Mouse (Mus musculus): ENCODE data around the gene Lamp5. TPM values are rescaled to one million over a fixed set of nuclear protein-coding genes. Genes with fewer than 3 reads are reported as not detected.

Lamp5 gene
- 0.20 and 0.43 TPM in 2 replicates for polyA plus RNA-seq (2015; fragmentation: Nextera tagmentation; extraction: Ambion mirVana)

DNA sequence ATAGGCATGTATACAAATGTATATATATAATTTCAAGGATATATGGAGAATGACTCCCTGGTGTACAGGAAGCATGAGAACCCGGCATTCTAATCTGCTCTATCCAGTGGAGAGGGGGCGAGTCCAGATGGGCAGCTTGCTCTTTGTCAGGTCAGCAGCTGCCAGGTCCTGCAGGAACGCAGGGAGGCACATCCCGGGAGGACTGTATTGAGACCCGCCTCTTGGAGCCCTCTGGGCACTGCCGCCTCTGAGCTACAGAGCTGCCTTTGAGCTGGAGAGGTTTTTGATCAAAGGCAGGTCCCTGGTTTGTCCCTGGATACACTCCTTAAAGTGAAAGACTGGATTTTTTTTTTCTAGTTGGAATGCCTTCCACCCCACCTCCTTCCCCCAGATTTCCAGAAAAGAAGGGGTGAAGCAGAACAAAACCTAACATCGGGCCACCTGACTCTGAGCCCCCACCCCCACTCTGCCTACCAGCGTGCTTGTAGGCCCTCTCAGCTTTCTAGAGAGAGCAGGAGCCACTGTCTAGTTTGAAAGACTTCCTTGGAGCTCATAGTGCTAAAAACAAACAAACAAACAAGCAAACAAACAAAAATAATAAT is at the start of gene Lamp5:
Lamp5 (plus strand) TSS at position 552 of the 602 bp plus-strand sequence.
- ATAC-seq (ENCODE audit: insufficient number of reproducible peaks, low FRiP score, low TSS enrichment, low read depth) = no peak
- peaks cover 12% of the 10 kb centered on the region; the same call in 1 of the 2 replicates for H3K4me1 ChIP-seq
- peak within 1 kb of the TSS; percentile 21 for H3K4me3 ChIP-seq (replicated peaks)
- peak within 1 kb of the TSS; percentile 44 for H3K4me2 ChIP-seq (replicated peaks)
- H3K9ac ChIP-seq = no peak within 1 kb of the TSS
- WGBS = 4% methylated on average over 8 of the region's 8 CpGs
- peaks cover 5% of the 10 kb centered on the region; the same call in 1 of the 2 replicates for H3K27me3 ChIP-seq
- no peak within 1 kb of the TSS for H3K27ac ChIP-seq (replicated peaks)
- H3K36me3 ChIP-seq = no peaks in the 10 kb centered on the region
- no peaks in the 10 kb centered on the region for H3K9me3 ChIP-seq (replicated peaks)

DNA sequence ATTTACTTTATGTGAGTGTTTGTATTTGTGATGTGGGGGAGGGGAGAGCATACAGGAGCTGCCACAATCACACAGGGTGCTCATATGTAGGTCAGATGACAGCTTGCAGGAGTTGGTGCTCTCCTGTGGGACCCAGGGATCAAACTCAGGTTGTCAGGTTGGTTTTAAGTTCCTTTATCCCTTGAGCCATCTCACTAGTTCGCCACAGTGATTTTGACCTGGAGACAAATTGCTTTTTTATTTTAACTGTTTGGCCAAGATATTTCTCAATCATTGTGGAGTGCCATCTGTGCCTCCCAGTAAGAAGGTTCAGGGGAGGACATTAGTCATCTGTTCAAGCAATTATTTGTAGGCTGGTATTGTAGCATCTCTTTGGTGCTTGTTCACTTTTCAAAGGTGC is 48.2 kb upstream of the Lamp5 start:
- 82% methylated on average over 1 of the region's 1 CpGs for WGBS
- Histone ChIP-seq H3K4me2 (replicated peaks) (no peak overlapping the region), H3K4me3 (replicated peaks) (no peak overlapping the region), H3K27me3 (no peaks in the 10 kb centered on the region), H3K4me1 (no peaks in the 10 kb centered on the region), H3K27ac (replicated peaks) (no peak overlapping the region), H3K36me3 (no peaks in the 10 kb centered on the region; the same call in 1 of the 2 replicates), H3K9ac (no peak overlapping the region), H3K9me3 (replicated peaks) (no peaks in the 10 kb centered on the region)
- no peak for ATAC-seq (ENCODE audit: insufficient number of reproducible peaks, low FRiP score, low TSS enrichment, low read depth)

- Histone ChIP-seq H3K4me1 (no peaks in the 10 kb centered on the region), H3K9ac (no peak overlapping the region), H3K27ac (replicated peaks) (no peak overlapping the region), H3K4me3 (replicated peaks) (no peak overlapping the region), H3K9me3 (replicated peaks) (no peaks in the 10 kb centered on the region), H3K27me3 (no peaks in the 10 kb centered on the region), H3K4me2 (replicated peaks) (no peak overlapping the region), H3K36me3 (no peaks in the 10 kb centered on the region; the same call in 1 of the 2 replicates)
- 92% methylated on average over 5 of the region's 5 CpGs for WGBS
- ATAC-seq (ENCODE audit: insufficient number of reproducible peaks, low FRiP score, low TSS enrichment, low read depth) = no peak
Observed at GRCm38 (mm10) chr2:136006280-136006679, 45.8 kb upstream of the Lamp5 start.

- H3K4me3 ChIP-seq (replicated peaks) = no peak overlapping the region
- no peaks in the 10 kb centered on the region for H3K27me3 ChIP-seq
- no peaks in the 10 kb centered on the region for H3K9me3 ChIP-seq (replicated peaks)
- no peak overlapping the region for H3K4me2 ChIP-seq (replicated peaks)
- no peak overlapping the region for H3K9ac ChIP-seq
- H3K36me3 ChIP-seq = no peaks in the 10 kb centered on the region; the same call in 1 of the 2 replicates
- H3K4me1 ChIP-seq = no peaks in the 10 kb centered on the region
- ATAC-seq (ENCODE audit: insufficient number of reproducible peaks, low FRiP score, low TSS enrichment, low read depth) = no peak
- no peak overlapping the region for H3K27ac ChIP-seq (replicated peaks)
- WGBS = 76% methylated on average over 9 of the region's 9 CpGs
Observed at GRCm38 (mm10) chr2:136012759-136013158, 39.3 kb upstream of the Lamp5 start.

DNA sequence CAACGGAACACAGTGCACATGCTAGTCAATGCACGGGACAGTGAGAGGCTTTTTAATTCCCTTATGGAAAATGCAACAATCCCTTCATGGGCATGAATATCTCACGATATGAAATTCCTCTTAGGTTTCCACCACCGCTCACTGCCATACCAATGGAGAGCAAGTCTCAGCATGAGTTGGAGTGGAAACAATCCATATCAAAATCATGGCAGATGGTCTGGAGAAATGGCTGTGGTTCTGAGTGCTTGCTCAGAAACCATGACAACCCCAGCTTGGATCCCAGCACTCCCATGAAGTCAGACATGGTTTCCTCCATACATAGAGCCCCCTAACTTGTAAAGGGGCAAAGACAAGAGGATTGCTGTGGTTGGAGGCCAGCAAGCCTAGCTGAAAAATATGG is 3.6 kb upstream of the Lamp5 start:
- H3K4me2 ChIP-seq (replicated peaks) = no peak overlapping the region
- H3K27ac ChIP-seq (replicated peaks) = no peak overlapping the region
- no peaks in the 10 kb centered on the region for H3K36me3 ChIP-seq
- no peak overlapping the region for H3K9ac ChIP-seq
- ATAC-seq (ENCODE audit: insufficient number of reproducible peaks, low FRiP score, low TSS enrichment, low read depth) = no peak
- H3K9me3 ChIP-seq (replicated peaks) = no peaks in the 10 kb centered on the region
- H3K4me1 ChIP-seq = peaks cover 12% of the 10 kb centered on the region; the same call in 1 of the 2 replicates
- peaks cover 5% of the 10 kb centered on the region; the same call in 1 of the 2 replicates for H3K27me3 ChIP-seq
- WGBS = 83% methylated on average over 4 of the region's 4 CpGs
- H3K4me3 ChIP-seq (replicated peaks) = no peak overlapping the region

GRCm38 (mm10) chr2:136050793-136051615 is 1.0 kb upstream of the Lamp5 start:
- 12% methylated on average over 27 of the region's 27 CpGs for WGBS
- Histone ChIP-seq H3K9ac (no peak overlapping the region), H3K27me3 (peaks cover 5% of the 10 kb centered on the region; the same call in 1 of the 2 replicates)

DNA sequence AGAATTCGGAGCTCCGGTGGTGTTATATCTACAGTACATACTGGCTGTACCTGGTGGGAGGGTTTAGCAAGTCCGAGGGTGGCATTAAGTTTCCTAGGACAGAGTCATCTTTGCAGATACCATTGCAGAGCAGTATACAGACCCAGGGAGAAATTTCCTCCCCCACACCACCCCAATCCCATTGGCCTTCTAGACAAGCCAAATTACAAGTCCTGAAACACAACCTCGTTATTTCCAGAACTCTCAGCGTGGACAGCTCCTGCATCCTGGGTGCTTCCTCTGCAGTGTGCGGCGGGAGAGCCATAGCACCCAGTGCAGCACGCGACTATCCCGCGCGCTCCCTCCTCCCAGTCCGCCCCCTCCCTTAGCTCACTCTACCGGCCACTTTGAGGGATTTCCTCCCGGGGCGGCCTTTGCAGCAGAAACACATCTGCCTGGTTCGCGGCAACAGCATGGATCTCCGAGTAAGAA is 5.9 kb downstream of the Lamp5 start:
- H3K27me3 ChIP-seq = peaks cover 38% of the 10 kb centered on the region
- no peaks in the 10 kb centered on the region for H3K36me3 ChIP-seq
- peak overlapping the region; percentile 21 for H3K4me3 ChIP-seq (replicated peaks)
- no peak overlapping the region for H3K9ac ChIP-seq
- peak overlapping the region; percentile 38 for H3K4me2 ChIP-seq (replicated peaks)
- no peak for ATAC-seq (ENCODE audit: insufficient number of reproducible peaks, low FRiP score, low TSS enrichment, low read depth)
- peaks cover 19% of the 10 kb centered on the region for H3K4me1 ChIP-seq
- no peak overlapping the region for H3K27ac ChIP-seq (replicated peaks)
- WGBS = 3% methylated on average over 19 of the region's 19 CpGs
- H3K9me3 ChIP-seq (replicated peaks) = no peaks in the 10 kb centered on the region

More at GRCm38 (mm10) chr2:136050793-136051615, 1.0 kb upstream of the Lamp5 start:
- peak overlapping the region; percentile 21 for H3K4me3 ChIP-seq (replicated peaks)
- H3K4me1 ChIP-seq = peaks cover 12% of the 10 kb centered on the region; the same call in 1 of the 2 replicates
- H3K27ac ChIP-seq (replicated peaks) = no peak overlapping the region
- peak overlapping the region; percentile 44 for H3K4me2 ChIP-seq (replicated peaks)
- no peaks in the 10 kb centered on the region for H3K36me3 ChIP-seq
- ATAC-seq (ENCODE audit: insufficient number of reproducible peaks, low FRiP score, low TSS enrichment, low read depth) = no peak
- no peaks in the 10 kb centered on the region for H3K9me3 ChIP-seq (replicated peaks)

DNA sequence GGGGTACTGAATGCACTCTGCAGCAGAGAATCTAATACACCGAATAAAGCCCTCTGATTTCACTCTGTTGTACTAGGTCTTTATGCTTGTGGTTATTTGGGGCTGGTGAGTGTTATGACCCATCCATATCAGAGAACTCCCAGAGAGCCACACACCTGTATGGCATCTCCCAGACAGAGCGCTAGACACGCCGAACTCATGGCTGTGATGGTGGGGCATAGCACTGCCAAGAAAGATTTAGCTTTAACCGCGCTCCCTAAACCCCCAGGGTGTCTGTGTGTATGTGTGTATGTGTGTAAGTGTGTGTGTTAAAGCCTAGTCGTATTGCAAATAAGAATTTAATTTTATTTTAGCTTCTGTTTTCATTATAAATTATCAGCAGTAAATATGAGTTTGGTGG is 6.4 kb downstream of the Lamp5 start:
- Histone ChIP-seq H3K36me3 (no peaks in the 10 kb centered on the region), H3K4me2 (replicated peaks) (peak overlapping the region; percentile 46), H3K9me3 (replicated peaks) (no peaks in the 10 kb centered on the region), H3K4me1 (peaks cover 19% of the 10 kb centered on the region), H3K27me3 (peaks cover 38% of the 10 kb centered on the region), H3K27ac (replicated peaks) (no peak overlapping the region), H3K4me3 (replicated peaks) (peak overlapping the region; percentile 29), H3K9ac (no peak overlapping the region)
- WGBS = 4% methylated on average over 7 of the region's 7 CpGs
- ATAC-seq (ENCODE audit: insufficient number of reproducible peaks, low FRiP score, low TSS enrichment, low read depth) = no peak

DNA sequence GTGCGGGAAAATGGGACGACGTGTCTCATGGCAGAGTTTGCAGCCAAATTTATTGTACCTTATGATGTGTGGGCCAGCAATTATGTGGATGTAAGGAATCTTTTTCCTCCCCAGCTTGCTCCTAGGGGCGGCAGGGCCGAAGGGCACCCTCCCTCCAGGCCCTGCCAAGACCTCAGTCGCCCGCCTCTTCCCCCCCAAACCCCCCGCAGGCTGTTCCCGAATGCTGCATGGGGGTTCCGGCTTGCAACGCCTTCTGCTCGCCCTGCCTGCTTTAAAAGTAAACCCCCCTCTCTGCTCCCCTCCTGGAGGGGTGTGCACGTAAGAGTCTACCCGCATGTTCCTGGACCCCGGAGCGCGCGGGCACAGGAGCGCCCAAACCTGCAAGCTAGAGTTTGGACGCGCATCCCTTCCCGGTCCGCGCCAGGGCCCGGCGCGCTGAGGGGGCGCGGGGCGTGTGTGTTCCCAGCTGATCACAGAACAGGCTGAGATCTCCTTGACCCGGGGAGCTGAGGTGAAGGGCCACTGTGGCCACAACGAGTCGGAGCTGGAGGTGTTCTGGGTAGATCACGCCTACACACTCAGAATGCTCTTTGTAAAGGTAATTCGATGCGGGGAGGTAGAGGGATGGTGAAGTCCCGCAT is 7.1 kb downstream of the Lamp5 start:
- ATAC-seq (ENCODE audit: insufficient number of reproducible peaks, low FRiP score, low TSS enrichment, low read depth) = no peak
- 1% methylated on average over 37 of the region's 37 CpGs for WGBS

DNA sequence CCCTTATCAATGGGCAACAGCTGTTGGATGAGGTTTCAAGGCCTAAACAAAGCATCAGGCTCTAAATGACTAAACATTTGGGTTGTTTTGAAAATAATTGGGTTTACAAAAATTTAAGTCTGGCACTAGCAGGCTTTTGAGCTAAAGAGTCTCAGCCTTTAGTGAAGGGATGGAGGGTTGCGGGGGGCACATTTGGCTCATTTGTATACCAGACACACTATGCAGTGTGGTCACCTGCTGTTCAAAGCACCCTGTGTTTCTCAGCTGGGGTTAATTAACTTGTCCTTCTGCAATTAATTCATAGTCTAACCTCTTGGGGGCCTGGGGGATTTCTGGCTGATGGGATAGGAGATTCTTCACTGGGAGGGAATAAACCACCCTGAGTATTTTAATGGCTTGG is 12.3 kb downstream of the Lamp5 start:
- Histone ChIP-seq H3K36me3 (no peaks in the 10 kb centered on the region), H3K27me3 (peaks cover 16% of the 10 kb centered on the region), H3K27ac (replicated peaks) (no peak overlapping the region), H3K4me1 (peaks cover 3% of the 10 kb centered on the region; the same call in 1 of the 2 replicates), H3K4me2 (replicated peaks) (no peak overlapping the region), H3K9me3 (replicated peaks) (no peaks in the 10 kb centered on the region), H3K4me3 (replicated peaks) (no peak overlapping the region), H3K9ac (no peak overlapping the region)
- WGBS = 75% methylated on average over 1 of the region's 1 CpGs
- ATAC-seq (ENCODE audit: insufficient number of reproducible peaks, low FRiP score, low TSS enrichment, low read depth) = no peak

More for the DNA sequence above, 7.1 kb downstream of the Lamp5 start:
- H3K36me3 ChIP-seq = no peaks in the 10 kb centered on the region
- H3K27me3 ChIP-seq = peaks cover 38% of the 10 kb centered on the region
- H3K27ac ChIP-seq (replicated peaks) = no peak overlapping the region
- H3K4me3 ChIP-seq (replicated peaks) = peak overlapping the region; percentile 29
- peak overlapping the region; percentile 46 for H3K4me2 ChIP-seq (replicated peaks)
- no peaks in the 10 kb centered on the region for H3K9me3 ChIP-seq (replicated peaks)
- H3K9ac ChIP-seq = no peak overlapping the region
- peaks cover 19% of the 10 kb centered on the region for H3K4me1 ChIP-seq

GRCm38 (mm10) chr2:136095978-136096377 is 43.9 kb downstream of the Lamp5 start:
- 48% methylated on average over 2 of the region's 2 CpGs for WGBS
- Histone ChIP-seq H3K9me3 (replicated peaks) (no peaks in the 10 kb centered on the region), H3K36me3 (no peaks in the 10 kb centered on the region), H3K4me1 (no peaks in the 10 kb centered on the region), H3K4me2 (replicated peaks) (no peak overlapping the region), H3K27ac (replicated peaks) (no peak overlapping the region), H3K4me3 (replicated peaks) (no peak overlapping the region), H3K9ac (no peak overlapping the region), H3K27me3 (no peaks in the 10 kb centered on the region)
- no peak for ATAC-seq (ENCODE audit: insufficient number of reproducible peaks, low FRiP score, low TSS enrichment, low read depth)
